Mouse (Mus musculus) kidney, postnatal 25 days (tissue): Measurements from ENCODE around the gene Gm11096.

Experiments
- DNase-seq, 2 experiments: peaks; one replicate each; pipeline ENCODE4 v3.0.0; 2021; ENCODE audit warnings: mixed read lengths in 2 of 2

Gm11096 gene

GRCm38 (mm10) chr17:81481843-81482490 is 40.4 kb downstream of the Gm11096 start:
- no peak for DNase-seq

GRCm38 (mm10) chr17:81486388-81486787 is 44.8 kb downstream of the Gm11096 start:
- no peak for DNase-seq
